Mouse (Mus musculus) ES-Bruce4 (cell line): ENCODE measurements at regions not wholly inside any gene's neighbourhood (a gene's known extent, or its start where the extent isn't known, plus 50 kb on each side); places are given as distances from the start of the nearest gene placed in this dataset.

Experiments
- CTCF ChIP-seq: IDR thresholded peaks from one replicate; pipeline ENCODE4 v1.8.1; 2011; ENCODE audit warnings: low read depth, low read length
- POLR2A ChIP-seq: IDR thresholded peaks from one replicate; pipeline ENCODE4 v1.8.1; 2011; ENCODE audit warnings: low read length; ENCODE audit not compliant: insufficient read depth

DNA sequence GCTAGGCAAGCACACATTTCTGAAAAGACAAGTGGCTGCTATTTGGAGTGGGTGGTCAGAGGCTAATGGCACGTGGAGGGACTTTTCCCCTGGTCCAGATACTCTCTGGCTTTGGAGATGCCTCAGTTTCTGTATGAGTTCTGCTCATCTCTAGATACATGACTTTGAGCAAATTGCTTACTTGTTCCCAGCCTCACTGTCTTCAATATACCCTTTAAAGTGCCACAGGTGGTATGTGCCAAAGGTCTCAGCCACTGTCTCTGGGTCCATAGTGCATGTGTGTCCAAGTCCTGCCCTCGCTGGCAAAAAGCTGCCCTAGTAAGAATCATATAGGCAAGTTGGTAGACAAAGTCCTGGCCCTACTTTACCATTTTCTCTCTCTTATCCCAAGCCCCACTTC is 291.5 kb downstream of the Dysf start:
- TF ChIP-seq POLR2A (no peak), CTCF (no peak)
